Mouse (Mus musculus): ENCODE measurements at regions not wholly inside any gene's neighbourhood (a gene's known extent, or its start where the extent isn't known, plus 50 kb on each side); places are given as distances from the start of the nearest gene placed in this dataset.

- Histone ChIP-seq H3K9me3 (ENCODE audit: low read length) (no peaks in the 10 kb centered on the region), H3K4me1 (ENCODE audit: insufficient read depth, low read length) (no peaks in the 10 kb centered on the region), H3K4me3 (ENCODE audit: low read length) (no peak overlapping the region), H3K27ac (no peak overlapping the region), H3K27me3 (ENCODE audit: insufficient read depth, low read length) (0 out of 2 replicates have a peak, but pooled peaks cover 5% of the 10 kb centered on the region), H3K4me2 (ENCODE audit: low read depth, low read length) (no peak overlapping the region), H3K36me3 (ENCODE audit: insufficient read depth, low read length) (no peaks in the 10 kb centered on the region), H3K9ac (replicated peaks; ENCODE audit: low read length) (no peak overlapping the region)
- 63% methylated on average over 5 of the region's 5 CpGs for WGBS
- DNase-seq (ENCODE audit: low spot score) (no peak), ATAC-seq (no peak)
- TF ChIP-seq CTCF (IDR thresholded peaks at IDR 0.05; ENCODE audit: low read depth) = no peak
Measured at GRCm38 (mm10) chr3:145705317-145705716, 53.2 kb upstream of the Ddah1 start.

- Histone ChIP-seq H3K4me1 (ENCODE audit: insufficient read depth, low read length) (no peaks in the 10 kb centered on the region), H3K4me2 (ENCODE audit: low read depth, low read length) (no peak overlapping the region), H3K36me3 (ENCODE audit: insufficient read depth, low read length) (no peaks in the 10 kb centered on the region), H3K9me3 (ENCODE audit: low read length) (no peaks in the 10 kb centered on the region), H3K27ac (no peak overlapping the region), H3K9ac (replicated peaks; ENCODE audit: low read length) (no peak overlapping the region), H3K27me3 (ENCODE audit: insufficient read depth, low read length) (0 out of 2 replicates have a peak, but pooled peaks cover 5% of the 10 kb centered on the region), H3K4me3 (ENCODE audit: low read length) (no peak overlapping the region)
- WGBS = 74% methylated on average over 9 of the region's 9 CpGs
- no peak for TF ChIP-seq CTCF (IDR thresholded peaks at IDR 0.05; ENCODE audit: low read depth)
- DNase-seq (ENCODE audit: low spot score) (no peak), ATAC-seq (no peak)
Measured at GRCm38 (mm10) chr3:145704054-145704453, 54.3 kb upstream of the Ccn1 start.

- Histone ChIP-seq H3K27me3 (ENCODE audit: insufficient read depth, low read length) (0 out of 2 replicates have a peak, but pooled peaks cover 5% of the 10 kb centered on the region), H3K27ac (0 out of 2 replicates have a peak overlapping the region, but pooled peaks have one; percentile 26), H3K9ac (replicated peaks; ENCODE audit: low read length) (no peak overlapping the region), H3K4me2 (ENCODE audit: low read depth, low read length) (no peak overlapping the region), H3K4me3 (ENCODE audit: low read length) (no peak overlapping the region), H3K36me3 (ENCODE audit: insufficient read depth, low read length) (no peaks in the 10 kb centered on the region), H3K4me1 (ENCODE audit: insufficient read depth, low read length) (no peaks in the 10 kb centered on the region), H3K9me3 (ENCODE audit: low read length) (no peaks in the 10 kb centered on the region)
- DNase-seq (ENCODE audit: low spot score) (no peak), ATAC-seq (0 out of 2 replicates have a peak, but pooled peaks have one; percentile 32)
- 19% methylated on average over 11 of the region's 11 CpGs for WGBS
- no peak for TF ChIP-seq CTCF (IDR thresholded peaks at IDR 0.05; ENCODE audit: low read depth)
Measured at GRCm38 (mm10) chr3:145703411-145703924, 53.7 kb upstream of the Ccn1 start.

GRCm38 (mm10) chr3:145702739-145703138, 53.0 kb upstream of the Ccn1 start:
- 65% methylated on average over 5 of the region's 5 CpGs for WGBS
- ATAC-seq (no peak), DNase-seq (ENCODE audit: low spot score) (no peak)
- H3K9me3 ChIP-seq (ENCODE audit: low read length) = no peaks in the 10 kb centered on the region
- 0 out of 2 replicates have a peak, but pooled peaks cover 5% of the 10 kb centered on the region for H3K27me3 ChIP-seq (ENCODE audit: insufficient read depth, low read length)
- H3K36me3 ChIP-seq (ENCODE audit: insufficient read depth, low read length) = no peaks in the 10 kb centered on the region
- no peak overlapping the region for H3K4me3 ChIP-seq (ENCODE audit: low read length)
- H3K27ac ChIP-seq = no peak overlapping the region
- H3K4me1 ChIP-seq (ENCODE audit: insufficient read depth, low read length) = no peaks in the 10 kb centered on the region
- no peak overlapping the region for H3K4me2 ChIP-seq (ENCODE audit: low read depth, low read length)
- no peak for TF ChIP-seq CTCF (IDR thresholded peaks at IDR 0.05; ENCODE audit: low read depth)
- H3K9ac ChIP-seq (replicated peaks; ENCODE audit: low read length) = no peak overlapping the region

GRCm38 (mm10) chr3:145701945-145702344, 52.2 kb upstream of the Ccn1 start:
- Histone ChIP-seq H3K27ac (no peak overlapping the region), H3K4me1 (ENCODE audit: insufficient read depth, low read length) (no peaks in the 10 kb centered on the region), H3K27me3 (ENCODE audit: insufficient read depth, low read length) (0 out of 2 replicates have a peak, but pooled peaks cover 5% of the 10 kb centered on the region), H3K4me3 (ENCODE audit: low read length) (no peak overlapping the region), H3K9ac (replicated peaks; ENCODE audit: low read length) (no peak overlapping the region), H3K4me2 (ENCODE audit: low read depth, low read length) (no peak overlapping the region), H3K36me3 (ENCODE audit: insufficient read depth, low read length) (no peaks in the 10 kb centered on the region), H3K9me3 (ENCODE audit: low read length) (no peaks in the 10 kb centered on the region)
- no peak for DNase-seq (ENCODE audit: low spot score)
- TF ChIP-seq CTCF (IDR thresholded peaks at IDR 0.05; ENCODE audit: low read depth) = no peak
- ATAC-seq = peak; percentile 55; the same call in 1 of the 2 replicates
- 83% methylated on average over 6 of the region's 6 CpGs for WGBS
